Mouse (Mus musculus): Measurements from ENCODE around the gene Ralbp1. TPM values are rescaled to one million over a fixed set of nuclear protein-coding genes. Genes with fewer than 3 reads are reported as not detected.

The Ralbp1 gene
- polyA plus RNA-seq, 1 experiment from 2014 or later, result 71.1 TPM

DNA sequence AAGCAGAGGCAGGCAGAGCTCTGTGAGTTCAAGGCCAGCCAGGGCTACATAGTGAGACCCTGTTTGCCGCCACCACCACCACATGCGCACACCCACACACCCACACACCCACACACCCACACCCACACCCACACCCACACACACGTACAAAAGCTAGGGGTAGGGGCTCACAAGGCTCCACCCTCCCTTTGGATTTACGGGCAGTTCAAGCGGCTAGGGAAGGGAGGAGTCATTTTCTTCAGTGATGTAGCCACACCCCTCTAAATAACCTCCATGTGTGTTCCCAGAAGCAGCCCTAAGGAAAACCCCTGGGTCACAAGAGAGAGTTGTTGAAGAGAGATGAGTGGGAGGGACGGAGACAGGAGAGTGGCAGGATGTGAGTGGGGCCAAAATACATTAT lies 8.6 kb downstream of the Ralbp1 start:
- Histone ChIP-seq H3K4me3 (ENCODE audit: low read length) (no peak overlapping the region), H3K9me3 (ENCODE audit: control insufficient read depth, low read length) (no peaks in the 10 kb centered on the region), H3K36me3 (ENCODE audit: control insufficient read depth, insufficient read depth, low read length) (no peaks in the 10 kb centered on the region), H3K4me1 (ENCODE audit: control insufficient read depth, insufficient read depth, low read length) (peaks cover 7% of the 10 kb centered on the region; the same call in 1 of the 2 replicates), H3K9ac (ENCODE audit: low read depth, low read length) (no peak overlapping the region), H3K27ac (ENCODE audit: low read length) (no peak overlapping the region), H3K27me3 (replicated peaks; ENCODE audit: control insufficient read depth, insufficient read depth, low read length) (no peaks in the 10 kb centered on the region), H3K4me2 (ENCODE audit: low read depth, low read length) (no peak overlapping the region)
- ATAC-seq, result peak; percentile 27; the same call in 1 of the 2 replicates
- 62% methylated on average over 6 of the region's 6 CpGs for WGBS

DNA sequence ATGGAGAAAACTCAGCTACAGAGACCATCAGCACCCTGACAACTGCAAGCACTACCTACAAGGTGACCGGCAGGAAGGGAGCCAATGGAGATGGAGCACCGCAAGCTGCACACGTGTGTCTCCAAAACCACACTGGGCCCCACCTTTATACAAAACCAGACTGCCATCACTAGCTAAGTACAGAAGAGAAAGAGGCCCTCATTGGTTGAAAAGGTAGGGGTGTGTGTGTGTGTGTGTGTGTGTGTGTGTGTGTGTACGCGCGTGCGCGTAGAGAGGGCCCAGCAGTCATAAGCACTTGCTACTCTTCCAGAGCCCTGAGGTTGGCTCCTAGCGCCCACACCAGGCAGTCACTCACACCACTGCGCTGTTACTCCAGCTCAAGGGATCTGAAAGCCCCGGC lies 11.8 kb downstream of the Ralbp1 start:
- no peaks in the 10 kb centered on the region for H3K36me3 ChIP-seq (ENCODE audit: control insufficient read depth, insufficient read depth, low read length)
- 89% methylated on average over 11 of the region's 11 CpGs for WGBS
- 0 out of 2 replicates have a peak, but pooled peaks cover 8% of the 10 kb centered on the region for H3K4me1 ChIP-seq (ENCODE audit: control insufficient read depth, insufficient read depth, low read length)
- H3K9ac ChIP-seq (ENCODE audit: low read depth, low read length), result no peak overlapping the region
- H3K27ac ChIP-seq (ENCODE audit: low read length), result no peak overlapping the region
- H3K9me3 ChIP-seq (ENCODE audit: control insufficient read depth, low read length), result no peaks in the 10 kb centered on the region
- H3K27me3 ChIP-seq (replicated peaks; ENCODE audit: control insufficient read depth, insufficient read depth, low read length), result no peaks in the 10 kb centered on the region
- ATAC-seq, result no peak
- H3K4me3 ChIP-seq (ENCODE audit: low read length), result no peak overlapping the region
- H3K4me2 ChIP-seq (ENCODE audit: low read depth, low read length), result no peak overlapping the region

DNA sequence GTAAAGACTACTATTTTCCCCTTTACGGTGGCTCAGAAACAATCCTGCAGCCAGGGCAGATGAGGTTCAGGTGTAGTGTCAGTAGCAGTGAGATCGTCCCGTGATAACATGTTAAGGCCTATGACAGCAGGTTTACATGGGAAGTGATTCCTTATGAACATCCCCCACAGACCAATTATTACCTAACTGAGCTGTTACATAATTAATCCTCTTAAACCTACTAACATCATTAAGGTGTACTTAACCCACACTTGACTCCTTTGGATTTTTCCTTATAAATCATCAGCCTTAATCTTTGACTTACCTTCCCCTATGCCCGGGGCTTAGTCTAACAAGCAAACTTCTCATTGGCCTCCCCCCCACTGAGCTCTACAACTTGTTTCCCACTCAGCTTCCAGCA lies 12.4 kb downstream of the Ralbp1 start:
- Histone ChIP-seq H3K4me2 (ENCODE audit: low read depth, low read length) (no peak overlapping the region), H3K4me1 (ENCODE audit: control insufficient read depth, insufficient read depth, low read length) (0 out of 2 replicates have a peak, but pooled peaks cover 8% of the 10 kb centered on the region), H3K9ac (ENCODE audit: low read depth, low read length) (no peak overlapping the region), H3K9me3 (ENCODE audit: control insufficient read depth, low read length) (no peaks in the 10 kb centered on the region), H3K36me3 (ENCODE audit: control insufficient read depth, insufficient read depth, low read length) (no peaks in the 10 kb centered on the region), H3K27ac (ENCODE audit: low read length) (no peak overlapping the region), H3K27me3 (replicated peaks; ENCODE audit: control insufficient read depth, insufficient read depth, low read length) (no peaks in the 10 kb centered on the region), H3K4me3 (ENCODE audit: low read length) (no peak overlapping the region)
- no peak for ATAC-seq
- WGBS, result 86% methylated on average over 4 of the region's 4 CpGs

GRCm38 (mm10) chr17:65872652-65873051 lies 12.9 kb downstream of the Ralbp1 start:
- ATAC-seq, result peak; percentile 54
- 0 out of 2 replicates have a peak, but pooled peaks cover 8% of the 10 kb centered on the region for H3K4me1 ChIP-seq (ENCODE audit: control insufficient read depth, insufficient read depth, low read length)
- H3K27me3 ChIP-seq (replicated peaks; ENCODE audit: control insufficient read depth, insufficient read depth, low read length), result no peaks in the 10 kb centered on the region
- H3K4me3 ChIP-seq (ENCODE audit: low read length), result no peak overlapping the region
- H3K9me3 ChIP-seq (ENCODE audit: control insufficient read depth, low read length), result no peaks in the 10 kb centered on the region
- 50% methylated on average over 6 of the region's 6 CpGs for WGBS
- no peak overlapping the region for H3K27ac ChIP-seq (ENCODE audit: low read length)
- no peak overlapping the region for H3K9ac ChIP-seq (ENCODE audit: low read depth, low read length)
- no peaks in the 10 kb centered on the region for H3K36me3 ChIP-seq (ENCODE audit: control insufficient read depth, insufficient read depth, low read length)
- H3K4me2 ChIP-seq (ENCODE audit: low read depth, low read length), result no peak overlapping the region

- H3K27ac ChIP-seq (ENCODE audit: low read length), result no peak overlapping the region
- WGBS, result 73% methylated on average over 6 of the region's 6 CpGs
- no peak overlapping the region for H3K4me2 ChIP-seq (ENCODE audit: low read depth, low read length)
- H3K9ac ChIP-seq (ENCODE audit: low read depth, low read length), result no peak overlapping the region
- H3K4me1 ChIP-seq (ENCODE audit: control insufficient read depth, insufficient read depth, low read length), result 0 out of 2 replicates have a peak, but pooled peaks cover 8% of the 10 kb centered on the region
- no peak overlapping the region for H3K4me3 ChIP-seq (ENCODE audit: low read length)
- peaks cover 4% of the 10 kb centered on the region; the same call in 1 of the 2 replicates for H3K36me3 ChIP-seq (ENCODE audit: control insufficient read depth, insufficient read depth, low read length)
- no peaks in the 10 kb centered on the region for H3K27me3 ChIP-seq (replicated peaks; ENCODE audit: control insufficient read depth, insufficient read depth, low read length)
- ATAC-seq, result no peak
- no peaks in the 10 kb centered on the region for H3K9me3 ChIP-seq (ENCODE audit: control insufficient read depth, low read length)
These were observed 13.5 kb downstream of the Ralbp1 start for GRCm38 (mm10) chr17:65872051-65872450.

GRCm38 (mm10) chr17:65871641-65872041 lies 14.0 kb downstream of the Ralbp1 start:
- WGBS, result 36% methylated on average over 5 of the region's 5 CpGs
- H3K9ac ChIP-seq (ENCODE audit: low read depth, low read length), result no peak overlapping the region
- H3K36me3 ChIP-seq (ENCODE audit: control insufficient read depth, insufficient read depth, low read length), result peaks cover 5% of the 10 kb centered on the region; the same call in 1 of the 2 replicates
- H3K27me3 ChIP-seq (replicated peaks; ENCODE audit: control insufficient read depth, insufficient read depth, low read length), result no peaks in the 10 kb centered on the region
- H3K27ac ChIP-seq (ENCODE audit: low read length), result 0 out of 2 replicates have a peak overlapping the region, but pooled peaks have one; percentile 12
- ATAC-seq, result no peak
- H3K4me2 ChIP-seq (ENCODE audit: low read depth, low read length), result no peak overlapping the region
- H3K9me3 ChIP-seq (ENCODE audit: control insufficient read depth, low read length), result no peaks in the 10 kb centered on the region
- 0 out of 2 replicates have a peak, but pooled peaks cover 8% of the 10 kb centered on the region for H3K4me1 ChIP-seq (ENCODE audit: control insufficient read depth, insufficient read depth, low read length)
- H3K4me3 ChIP-seq (ENCODE audit: low read length), result no peak overlapping the region

GRCm38 (mm10) chr17:65870146-65870545 lies 15.5 kb downstream of the Ralbp1 start:
- no peaks in the 10 kb centered on the region for H3K27me3 ChIP-seq (replicated peaks; ENCODE audit: control insufficient read depth, insufficient read depth, low read length)
- H3K4me3 ChIP-seq (ENCODE audit: low read length), result no peak overlapping the region
- H3K9me3 ChIP-seq (ENCODE audit: control insufficient read depth, low read length), result no peaks in the 10 kb centered on the region
- 48% methylated on average over 4 of the region's 4 CpGs for WGBS
- H3K27ac ChIP-seq (ENCODE audit: low read length), result no peak overlapping the region
- 0 out of 2 replicates have a peak, but pooled peaks cover 8% of the 10 kb centered on the region for H3K4me1 ChIP-seq (ENCODE audit: control insufficient read depth, insufficient read depth, low read length)
- peaks cover 5% of the 10 kb centered on the region; the same call in 1 of the 2 replicates for H3K36me3 ChIP-seq (ENCODE audit: control insufficient read depth, insufficient read depth, low read length)
- H3K9ac ChIP-seq (ENCODE audit: low read depth, low read length), result no peak overlapping the region
- ATAC-seq, result no peak; the same call in 1 of the 2 replicates
- H3K4me2 ChIP-seq (ENCODE audit: low read depth, low read length), result no peak overlapping the region

DNA sequence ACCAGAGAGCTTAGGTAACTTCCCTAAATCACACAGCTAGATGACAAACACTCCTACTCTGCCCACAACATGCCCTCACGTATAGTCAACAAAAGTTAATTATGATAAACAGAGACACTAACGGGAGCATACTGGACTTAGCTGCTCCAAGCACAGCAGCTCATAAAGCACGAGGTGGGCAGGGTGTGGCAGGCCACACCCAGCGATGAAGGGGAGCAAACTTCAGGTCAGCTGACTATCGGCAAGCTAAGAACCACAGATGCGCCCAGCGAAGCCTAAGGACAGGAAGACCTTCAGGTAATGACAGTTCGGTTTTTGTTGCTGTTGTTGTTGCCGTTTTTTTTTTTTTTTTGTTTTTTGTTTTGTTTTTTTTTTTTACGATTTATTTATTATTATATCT lies 15.9 kb downstream of the Ralbp1 start:
- Histone ChIP-seq H3K9me3 (ENCODE audit: control insufficient read depth, low read length) (no peaks in the 10 kb centered on the region), H3K27me3 (replicated peaks; ENCODE audit: control insufficient read depth, insufficient read depth, low read length) (no peaks in the 10 kb centered on the region), H3K36me3 (ENCODE audit: control insufficient read depth, insufficient read depth, low read length) (peaks cover 5% of the 10 kb centered on the region; the same call in 1 of the 2 replicates), H3K9ac (ENCODE audit: low read depth, low read length) (no peak overlapping the region), H3K4me1 (ENCODE audit: control insufficient read depth, insufficient read depth, low read length) (0 out of 2 replicates have a peak, but pooled peaks cover 8% of the 10 kb centered on the region), H3K27ac (ENCODE audit: low read length) (no peak overlapping the region), H3K4me2 (ENCODE audit: low read depth, low read length) (no peak overlapping the region), H3K4me3 (ENCODE audit: low read length) (no peak overlapping the region)
- 84% methylated on average over 10 of the region's 10 CpGs for WGBS
- no peak for ATAC-seq

DNA sequence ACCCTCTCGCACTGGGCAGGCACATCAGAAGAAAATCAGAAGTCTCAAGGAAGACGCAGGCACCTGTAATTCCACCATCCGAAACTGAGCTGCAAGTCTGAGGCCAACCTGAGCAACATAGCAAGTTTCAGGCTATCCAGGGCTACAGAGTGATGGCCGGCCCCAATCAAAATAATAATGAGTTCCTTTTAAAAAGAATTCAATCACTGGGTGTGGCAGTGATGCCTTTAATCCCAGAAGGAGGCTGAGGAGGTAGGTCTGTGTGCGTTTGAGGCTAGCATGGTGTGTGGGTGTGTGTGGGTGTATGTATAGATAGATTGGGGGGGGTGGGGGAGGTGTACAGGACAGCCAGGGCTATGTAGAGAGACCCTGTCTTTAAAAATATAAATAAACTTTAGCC lies 17.6 kb downstream of the Ralbp1 start:
- H3K27me3 ChIP-seq (replicated peaks; ENCODE audit: control insufficient read depth, insufficient read depth, low read length), result no peaks in the 10 kb centered on the region
- 0 out of 2 replicates have a peak, but pooled peaks cover 8% of the 10 kb centered on the region for H3K4me1 ChIP-seq (ENCODE audit: control insufficient read depth, insufficient read depth, low read length)

GRCm38 (mm10) chr17:65866201-65866600 lies 19.4 kb downstream of the Ralbp1 start:
- Histone ChIP-seq H3K4me2 (ENCODE audit: low read depth, low read length) (no peak overlapping the region), H3K36me3 (ENCODE audit: control insufficient read depth, insufficient read depth, low read length) (peaks cover 5% of the 10 kb centered on the region; the same call in 1 of the 2 replicates), H3K9ac (ENCODE audit: low read depth, low read length) (no peak overlapping the region), H3K4me3 (ENCODE audit: low read length) (no peak overlapping the region), H3K4me1 (ENCODE audit: control insufficient read depth, insufficient read depth, low read length) (no peaks in the 10 kb centered on the region), H3K27ac (ENCODE audit: low read length) (no peak overlapping the region), H3K9me3 (ENCODE audit: control insufficient read depth, low read length) (no peaks in the 10 kb centered on the region), H3K27me3 (replicated peaks; ENCODE audit: control insufficient read depth, insufficient read depth, low read length) (no peaks in the 10 kb centered on the region)
- WGBS, result 50% methylated on average over 3 of the region's 3 CpGs
- no peak for ATAC-seq

More for the DNA sequence above, 17.6 kb downstream of the Ralbp1 start:
- H3K9ac ChIP-seq (ENCODE audit: low read depth, low read length), result no peak overlapping the region
- no peak overlapping the region for H3K4me2 ChIP-seq (ENCODE audit: low read depth, low read length)
- ATAC-seq, result no peak
- H3K9me3 ChIP-seq (ENCODE audit: control insufficient read depth, low read length), result no peaks in the 10 kb centered on the region
- 91% methylated on average over 5 of the region's 5 CpGs for WGBS
- no peak overlapping the region for H3K27ac ChIP-seq (ENCODE audit: low read length)
- H3K4me3 ChIP-seq (ENCODE audit: low read length), result no peak overlapping the region
- peaks cover 5% of the 10 kb centered on the region; the same call in 1 of the 2 replicates for H3K36me3 ChIP-seq (ENCODE audit: control insufficient read depth, insufficient read depth, low read length)

Measured in intestine, embryonic 16.5 days (tissue).